Comparison of ENCODE assay signal across 8 mouse cellular contexts in the genomic region with DNA sequence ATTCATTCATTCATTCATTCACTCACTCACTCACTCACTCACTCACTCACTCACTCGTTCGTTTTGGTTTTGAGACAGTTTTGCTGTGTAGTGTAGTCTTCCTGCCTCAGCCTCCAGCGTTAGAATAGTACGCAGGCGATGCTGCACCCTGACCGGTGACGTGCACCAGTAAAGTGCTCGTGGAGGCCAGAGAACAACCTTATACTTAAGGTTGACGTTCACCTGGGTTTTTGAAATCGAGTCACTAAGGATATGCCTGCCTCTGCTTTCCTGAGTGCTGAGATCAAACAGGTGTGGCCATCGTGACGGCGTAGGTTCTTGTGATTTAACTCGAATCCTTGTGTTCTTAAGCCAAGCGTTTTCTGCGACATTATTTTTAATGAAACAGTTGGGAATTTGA. TPM values are rescaled to one million over a fixed set of nuclear protein-coding genes. Genes with fewer than 3 reads are reported as not detected.
A peak's percentile ranks its signal among the peaks of the same experiment; 100 is the strongest.
DNase-seq lines count a peak whose midpoint lies in the region; ATAC-seq and TF ChIP-seq lines count a peak whose summit lies in the region.

No protein-coding gene starts in this region.

- TF ChIP-seq EP300 in ES-Bruce4 (IDR thresholded peaks at IDR 0.05; ENCODE audit: insufficient read depth, low read depth, low read length), result no peak

- no peak overlapping the region for H3K27ac ChIP-seq in heart, embryonic 12.5 days (ENCODE audit: poor library complexity, severe bottlenecking)
- H3K27ac ChIP-seq in ES-Bruce4 (ENCODE audit: insufficient read depth, low read length), result no peak overlapping the region
- H3K27ac ChIP-seq in midbrain, embryonic 13.5 days, result no peak overlapping the region

- H3K27me3 ChIP-seq in heart, embryonic 12.5 days (replicated peaks), result no peaks in the 10 kb centered on the region
- H3K27me3 ChIP-seq in ES-Bruce4 (ENCODE audit: control insufficient read depth, insufficient read depth, low read length, poor library complexity, severe bottlenecking), result no peaks in the 10 kb centered on the region
- no peaks in the 10 kb centered on the region for H3K27me3 ChIP-seq in midbrain, embryonic 13.5 days

- TF ChIP-seq POLR2A in ES-Bruce4 (IDR thresholded peaks at IDR 0.05; ENCODE audit: insufficient read depth, low read length), result no peak

- H3K4me1 ChIP-seq in heart, embryonic 12.5 days (replicated peaks), result peaks cover 9% of the 10 kb centered on the region
- no peaks in the 10 kb centered on the region for H3K4me1 ChIP-seq in ES-Bruce4 (ENCODE audit: control insufficient read depth, insufficient read depth, low read length)
- peaks cover 17% of the 10 kb centered on the region for H3K4me1 ChIP-seq in midbrain, embryonic 13.5 days (replicated peaks)

- no peaks in the 10 kb centered on the region for H3K36me3 ChIP-seq in heart, embryonic 12.5 days
- H3K36me3 ChIP-seq in ES-Bruce4 (ENCODE audit: control insufficient read depth, insufficient read depth, low read length, poor library complexity, severe bottlenecking), result no peaks in the 10 kb centered on the region
- H3K36me3 ChIP-seq in midbrain, embryonic 13.5 days, result no peaks in the 10 kb centered on the region

- peak; percentile 30; the same call in 1 of the 2 replicates for ATAC-seq in heart, embryonic 12.5 days (ENCODE audit: insufficient number of reproducible peaks, low FRiP score)
- peak; percentile 45 for ATAC-seq in erythroid progenitor cell, adult 5-6 weeks (replicated peaks; ENCODE audit: low FRiP score, poor library complexity, severe bottlenecking)
- peak; percentile 46 for ATAC-seq in midbrain, embryonic 13.5 days

- intact Hi-C loops in heart, postnatal 36 days (cut with DNase I), result loop anchor here (2.0 to 10.0 kb wide), 5 partner anchors 56 to 1558 kb away; partner anchors contain the start of genes Memo1, Spast, Yipf4 and Ypel5

- WGBS in heart, embryonic 12.5 days, result 24% methylated on average over 16 of the region's 16 CpGs
- 30% methylated on average over 16 of the region's 16 CpGs for WGBS in midbrain, embryonic 13.5 days

- H3K9ac ChIP-seq in heart, embryonic 12.5 days, result peak overlapping the region; percentile 47; the same call in 1 of the 2 replicates
- peak overlapping the region; percentile 41 for H3K9ac ChIP-seq in ES-Bruce4 (ENCODE audit: low read depth, poor library complexity, severe bottlenecking)
- H3K9ac ChIP-seq in midbrain, embryonic 13.5 days (replicated peaks), result peak overlapping the region; percentile 40; the same call in 1 of the 2 replicates

- TF ChIP-seq CTCF in ES-Bruce4 (IDR thresholded peaks at IDR 0.05; ENCODE audit: low read depth, low read length), result no peak

- no peak for DNase-seq in heart, postnatal 36 days
- DNase-seq in kidney, postnatal 25 days, result peak; percentile 14 to 39
- no peak for DNase-seq in ovary, postnatal 36 days (ENCODE audit: low spot score)
- DNase-seq in right cerebral cortex, postnatal 14 days, result no peak

- H3K4me3 ChIP-seq in heart, embryonic 12.5 days, result peak overlapping the region; percentile 83
- H3K4me3 ChIP-seq in ES-Bruce4 (ENCODE audit: low read depth, low read length), result peak overlapping the region; percentile 44
- H3K4me3 ChIP-seq in midbrain, embryonic 13.5 days (replicated peaks), result peak overlapping the region; percentile 85

- peak overlapping the region; percentile 74 for H3K4me2 ChIP-seq in heart, embryonic 12.5 days
- peak overlapping the region; percentile 67 for H3K4me2 ChIP-seq in midbrain, embryonic 13.5 days (replicated peaks)

- H3K9me3 ChIP-seq in heart, embryonic 12.5 days (replicated peaks), result no peaks in the 10 kb centered on the region
- no peaks in the 10 kb centered on the region for H3K9me3 ChIP-seq in ES-Bruce4 (replicated peaks; ENCODE audit: control insufficient read depth, insufficient read depth, low read length, poor library complexity, severe bottlenecking)
- H3K9me3 ChIP-seq in midbrain, embryonic 13.5 days, result no peaks in the 10 kb centered on the region

RNA-seq across cellular contexts. Expression of gene Slc30a6, which starts 0.6 kb away (rescaled TPM):
- polyA plus RNA-seq in heart, embryonic 12.5 days (2016; fragmentation: Nextera tagmentation; extraction: Ambion mirVana), result 22.2 and 27.3 TPM in 2 replicates
- 1 to 10 TPM; 9.3 to 9.5 TPM for total RNA-seq in heart, postnatal 36 days (2021)
- 40.0 and 48.1 TPM in 2 replicates for polyA plus RNA-seq in ES-Bruce4 (2011; ENCODE audit: insufficient read depth, insufficient read length, low read depth, missing spikeins)
- total RNA-seq in erythroid progenitor cell, adult 5-6 weeks (2015; ENCODE audit: low replicate concordance), result 9.7 and 34.8 TPM in 2 replicates
- total RNA-seq in erythroid progenitor cell, adult 5-6 weeks (2017; ENCODE audit: low replicate concordance), result 2.4 and 10.7 TPM in 2 replicates
- polyA plus RNA-seq in midbrain, embryonic 13.5 days (2015; fragmentation: Nextera tagmentation; extraction: Ambion mirVana), result 29.9 and 33.6 TPM in 2 replicates

RNA-seq across cellular contexts. Expression of gene Spast, which starts 56.1 kb away (rescaled TPM):
- 19.1 and 20.2 TPM in 2 replicates for polyA plus RNA-seq in heart, embryonic 12.5 days (2016; fragmentation: Nextera tagmentation; extraction: Ambion mirVana)
- total RNA-seq in heart, postnatal 36 days (2021), result 10 to 100 TPM; 31.6 to 33.3 TPM
- 30.1 and 30.6 TPM in 2 replicates for polyA plus RNA-seq in ES-Bruce4 (2011; ENCODE audit: insufficient read depth, insufficient read length, low read depth, missing spikeins)
- total RNA-seq in erythroid progenitor cell, adult 5-6 weeks (2015; ENCODE audit: low replicate concordance), result 13.7 and 19.3 TPM in 2 replicates
- 13.9 and 28.8 TPM in 2 replicates for total RNA-seq in erythroid progenitor cell, adult 5-6 weeks (2017; ENCODE audit: low replicate concordance)
- 27.5 and 30.0 TPM in 2 replicates for polyA plus RNA-seq in midbrain, embryonic 13.5 days (2015; fragmentation: Nextera tagmentation; extraction: Ambion mirVana)

Comparison
In these comparisons a context has a peak if more than half of its experiments do, and no peak if none do; other contexts are left out.
1. DNase-seq: peak in kidney, postnatal 25 days (2 of 2); none in heart, postnatal 36 days (0 of 2), ovary, postnatal 36 days (single experiment) and right cerebral cortex, postnatal 14 days (single experiment).
2. Peak in every context shown above with its lines, with median percentiles within 50 percentile points of each other: ATAC-seq, H3K4me3 ChIP-seq and H3K9ac ChIP-seq.